Mouse (Mus musculus) testis, adult 2 months (tissue): ENCODE measurements around the gene Camkv.

ENCODE experiments used
- CTCF ChIP-seq: fragments of 200-500 bp; IDR thresholded peaks from 2 replicates; pipeline ENCODE4 v1.5.1; 2012; ENCODE audit warnings: low read depth, mild to moderate bottlenecking, inconsistent platforms, low read length, moderate library complexity; ENCODE audit not compliant: control insufficient read depth, insufficient read depth, insufficient replicate concordance
- POLR2A ChIP-seq: fragments of 200-500 bp; IDR thresholded peaks from 2 replicates; pipeline ENCODE4 v1.6.1; 2012; ENCODE audit warnings: low read depth, mild to moderate bottlenecking, inconsistent platforms, low read length, moderate library complexity; ENCODE audit not compliant: control insufficient read depth

DNA sequence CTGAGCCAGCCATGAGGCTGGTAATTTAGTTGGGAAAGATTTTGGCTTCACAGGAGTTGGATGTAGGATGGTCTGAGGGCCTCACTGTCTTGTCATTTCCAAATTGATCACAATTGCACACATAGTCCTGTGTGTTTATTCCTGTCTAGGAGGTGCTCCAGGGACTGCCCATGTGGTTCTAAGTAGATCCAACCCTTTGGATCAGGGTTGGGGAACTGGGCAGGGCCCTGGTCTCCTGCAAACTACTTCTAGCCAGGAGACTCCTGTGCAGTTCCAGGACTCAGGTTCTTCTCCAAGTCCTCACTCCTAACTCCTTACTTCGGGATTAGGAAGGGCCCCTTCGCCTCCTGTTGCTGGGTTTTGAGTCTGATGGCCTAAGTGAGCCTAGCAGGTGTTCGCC, at the start of gene Camkv:
- TF ChIP-seq CTCF (no peak), POLR2A (no peak)
